Mouse (Mus musculus): Measurements from ENCODE around the gene Mrpl2. TPM values are rescaled to one million over a fixed set of nuclear protein-coding genes. Genes with fewer than 3 reads are reported as not detected.

Gene Mrpl2
- total RNA-seq, 1 experiment from 2014 or later: 37.8 TPM

DNA sequence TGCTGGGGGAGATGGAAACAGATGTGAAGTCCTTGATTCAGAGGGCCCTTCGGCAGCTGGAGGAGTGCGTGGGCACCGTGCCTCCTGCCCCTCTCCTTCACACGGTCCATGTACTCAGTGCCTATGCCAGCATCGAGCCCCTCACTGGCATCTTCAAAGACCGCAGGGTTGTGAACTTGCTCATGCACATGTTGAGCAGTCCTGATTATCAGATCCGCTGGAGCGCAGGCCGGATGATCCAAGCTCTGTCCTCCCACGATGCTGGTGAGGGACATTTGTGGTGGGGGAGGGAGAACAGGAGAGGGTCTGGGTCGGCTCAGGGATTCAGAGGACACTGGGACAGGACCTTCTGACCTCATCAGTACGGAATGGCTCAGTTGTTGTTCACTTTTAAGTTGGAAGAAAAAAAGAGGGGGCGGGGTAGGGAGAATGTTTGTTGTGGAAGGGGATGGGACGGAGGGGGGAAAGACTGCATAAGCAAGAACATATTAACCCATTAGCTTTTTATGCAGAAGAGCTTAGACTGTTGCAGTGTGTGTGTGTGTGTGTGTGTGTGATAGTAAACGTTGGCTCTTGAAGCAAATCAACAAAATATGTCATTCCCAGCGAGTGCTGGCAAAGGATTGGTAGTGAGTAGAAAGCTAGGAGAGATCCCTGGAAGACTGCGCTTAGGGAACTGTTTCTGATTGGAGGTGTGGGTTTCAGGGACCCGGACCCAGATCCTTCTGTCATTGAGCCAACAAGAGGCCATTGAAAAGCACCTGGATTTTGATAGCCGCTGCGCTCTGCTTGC is 5.9 kb downstream of the Mrpl2 start:
- ATAC-seq (ENCODE audit: extremely low read depth, insufficient number of reproducible peaks, low FRiP score, poor library complexity, severe bottlenecking): no peak

- no peak for ATAC-seq (ENCODE audit: extremely low read depth, insufficient number of reproducible peaks, low FRiP score, poor library complexity, severe bottlenecking)
These were observed 10.0 kb downstream of the Mrpl2 start for GRCm38 (mm10) chr17:46656054-46656453.

DNA sequence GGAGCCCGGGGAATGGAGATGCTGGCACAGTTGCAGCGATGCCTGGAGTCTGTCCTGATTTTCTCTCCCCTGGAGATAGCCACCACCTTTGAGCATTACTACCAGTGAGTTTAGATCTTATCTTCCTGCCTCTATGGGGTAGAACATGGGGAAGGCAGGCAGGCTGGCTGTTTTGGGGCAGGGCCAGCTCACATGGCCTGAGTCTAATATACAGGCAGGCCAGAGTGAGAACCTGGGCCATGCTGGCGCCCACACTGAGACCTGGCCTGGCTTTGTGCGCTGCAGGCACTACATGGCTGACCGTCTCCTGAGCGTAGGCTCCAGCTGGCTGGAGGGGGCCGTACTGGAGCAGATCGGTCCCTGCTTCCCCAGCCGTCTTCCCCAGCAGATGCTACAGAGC is 15.3 kb downstream of the Mrpl2 start:
- ATAC-seq (ENCODE audit: extremely low read depth, insufficient number of reproducible peaks, low FRiP score, poor library complexity, severe bottlenecking): no peak

DNA sequence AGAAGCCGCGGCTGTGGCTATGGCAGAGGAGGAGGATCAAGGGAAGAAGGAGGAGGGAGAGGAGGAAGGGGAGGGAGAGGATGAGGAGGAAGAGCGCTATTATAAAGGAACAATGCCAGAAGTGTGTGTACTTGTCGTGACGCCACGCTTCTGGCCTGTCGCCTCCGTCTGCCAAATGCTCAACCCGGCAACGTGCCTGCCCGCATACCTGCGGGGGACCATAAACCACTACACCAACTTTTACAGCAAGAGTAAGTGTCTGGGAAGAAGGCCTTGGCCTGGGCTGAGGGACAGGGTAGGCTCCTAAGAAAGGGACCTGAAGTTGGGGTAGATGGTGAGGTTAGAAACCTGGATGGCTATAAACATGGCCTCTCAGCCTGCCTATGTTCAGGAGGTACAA is 16.0 kb downstream of the Mrpl2 start:
- no peak for ATAC-seq (ENCODE audit: extremely low read depth, insufficient number of reproducible peaks, low FRiP score, poor library complexity, severe bottlenecking)

DNA sequence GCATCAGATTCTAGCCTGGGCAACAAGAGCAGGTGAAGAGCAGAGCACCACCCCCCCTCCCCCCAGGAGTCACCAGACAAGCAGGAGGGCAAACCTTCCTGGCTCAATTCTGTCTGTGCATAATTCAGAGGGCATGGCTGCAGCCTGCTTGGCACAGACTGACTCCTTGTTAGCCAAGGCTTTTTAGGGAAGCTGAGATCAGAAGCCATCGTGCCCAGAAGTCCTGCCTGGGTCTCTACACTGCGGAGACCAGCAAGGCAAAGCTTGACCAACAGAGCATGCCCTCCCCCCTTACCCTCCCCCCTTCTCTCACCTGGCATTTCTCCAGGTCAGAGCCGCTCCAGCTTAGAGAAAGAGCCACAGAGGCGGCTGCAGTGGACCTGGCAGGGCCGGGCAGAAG is 16.7 kb downstream of the Mrpl2 start:
- no peak for ATAC-seq (ENCODE audit: extremely low read depth, insufficient number of reproducible peaks, low FRiP score, poor library complexity, severe bottlenecking)

DNA sequence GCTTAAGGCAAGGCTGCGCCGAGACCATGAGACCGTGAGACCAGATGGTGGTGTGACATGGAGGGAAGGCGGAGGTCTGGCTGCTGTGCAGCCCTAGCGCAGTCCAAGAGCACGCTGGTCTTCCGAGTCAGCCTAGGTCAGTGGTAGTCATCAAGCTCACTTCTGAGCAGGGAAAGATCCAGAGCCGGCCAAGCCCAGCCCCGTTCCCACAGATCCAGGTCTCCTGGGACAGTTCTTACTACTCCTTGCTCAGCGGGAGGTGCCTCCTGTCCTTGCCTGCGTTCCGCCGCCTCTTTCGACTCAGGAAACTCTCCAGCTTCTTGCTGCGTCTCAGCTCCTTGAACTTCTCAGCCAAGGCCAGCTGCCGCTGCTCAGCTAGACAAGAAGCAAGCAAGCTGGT is 21.7 kb downstream of the Mrpl2 start:
- ATAC-seq (ENCODE audit: extremely low read depth, insufficient number of reproducible peaks, low FRiP score, poor library complexity, severe bottlenecking): no peak

GRCm38 (mm10) chr17:46669911-46670310 is 23.9 kb downstream of the Mrpl2 start:
- ATAC-seq (ENCODE audit: extremely low read depth, insufficient number of reproducible peaks, low FRiP score, poor library complexity, severe bottlenecking): no peak

- ATAC-seq (ENCODE audit: extremely low read depth, insufficient number of reproducible peaks, low FRiP score, poor library complexity, severe bottlenecking): peak; percentile 98
These were observed 28.0 kb downstream of the Mrpl2 start, which contains the start of gene Rrp36 for GRCm38 (mm10) chr17:46673850-46674529. Gene Rrp36 (minus strand): TSS chr17:46674352.

DNA sequence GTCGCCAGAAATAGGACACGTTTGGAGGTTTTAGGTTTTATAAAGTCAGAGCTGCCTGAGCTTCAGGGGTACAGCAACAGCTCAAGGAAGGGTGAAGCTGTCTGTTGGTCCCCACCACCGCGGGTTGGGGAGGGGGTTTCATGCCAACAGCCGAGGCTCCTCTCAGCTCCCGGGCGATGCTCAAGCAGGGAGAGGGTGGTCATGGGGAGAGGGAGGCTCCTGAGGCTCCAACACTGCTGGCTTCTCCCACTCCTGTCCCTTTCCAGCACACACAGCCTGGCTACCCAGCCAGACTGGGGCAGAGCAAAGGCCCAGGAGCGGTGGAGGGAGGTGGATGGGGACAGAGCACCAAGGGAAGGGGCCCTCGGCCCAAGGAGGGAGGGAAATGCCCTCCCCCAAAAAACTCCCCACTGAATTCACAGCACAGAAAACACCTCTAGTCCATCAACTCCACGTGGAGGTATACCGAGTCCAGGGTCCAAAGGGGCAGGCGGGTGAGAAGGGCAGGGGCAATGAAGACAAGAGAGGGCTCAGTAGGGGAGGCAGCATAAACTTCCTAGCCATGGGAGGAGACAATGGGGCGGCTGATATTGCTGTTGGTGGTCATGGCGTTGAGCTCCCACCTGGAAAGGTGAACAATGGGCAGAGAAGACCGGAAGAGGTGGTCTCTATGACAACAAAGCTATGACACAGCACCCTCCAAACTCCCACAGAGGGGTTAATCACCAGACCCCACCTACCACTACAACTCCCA is 28.7 kb downstream of the Mrpl2 start:
- ATAC-seq (ENCODE audit: extremely low read depth, insufficient number of reproducible peaks, low FRiP score, poor library complexity, severe bottlenecking): no peak

DNA sequence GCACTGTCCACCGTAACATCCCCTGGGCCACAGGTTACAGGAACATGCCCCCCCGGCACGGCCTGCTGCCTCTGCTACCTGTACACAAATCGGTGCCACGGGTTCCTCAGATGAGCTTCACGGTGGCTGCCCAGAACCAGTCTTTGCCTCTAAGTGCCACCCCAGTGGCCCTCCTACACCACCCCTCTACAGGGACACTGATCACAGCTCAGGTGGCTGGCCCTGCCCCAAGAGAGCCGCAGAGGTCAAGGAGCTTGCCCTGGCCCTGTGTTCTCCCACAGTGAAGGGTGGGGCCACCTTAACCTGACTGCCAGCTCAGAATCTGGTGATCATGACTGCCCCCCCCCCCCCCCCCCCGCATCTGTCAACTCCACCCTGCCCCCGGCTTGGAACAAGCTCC is 32.4 kb downstream of the Mrpl2 start, which contains the start of gene Mea1:
Mea1 (plus strand) TSS at position 378 of the 400 bp plus-strand sequence.
- ATAC-seq (ENCODE audit: extremely low read depth, insufficient number of reproducible peaks, low FRiP score, poor library complexity, severe bottlenecking): no peak

- no peak for ATAC-seq (ENCODE audit: extremely low read depth, insufficient number of reproducible peaks, low FRiP score, poor library complexity, severe bottlenecking)
These were observed 32.9 kb downstream of the Mrpl2 start for GRCm38 (mm10) chr17:46678911-46679310.

DNA sequence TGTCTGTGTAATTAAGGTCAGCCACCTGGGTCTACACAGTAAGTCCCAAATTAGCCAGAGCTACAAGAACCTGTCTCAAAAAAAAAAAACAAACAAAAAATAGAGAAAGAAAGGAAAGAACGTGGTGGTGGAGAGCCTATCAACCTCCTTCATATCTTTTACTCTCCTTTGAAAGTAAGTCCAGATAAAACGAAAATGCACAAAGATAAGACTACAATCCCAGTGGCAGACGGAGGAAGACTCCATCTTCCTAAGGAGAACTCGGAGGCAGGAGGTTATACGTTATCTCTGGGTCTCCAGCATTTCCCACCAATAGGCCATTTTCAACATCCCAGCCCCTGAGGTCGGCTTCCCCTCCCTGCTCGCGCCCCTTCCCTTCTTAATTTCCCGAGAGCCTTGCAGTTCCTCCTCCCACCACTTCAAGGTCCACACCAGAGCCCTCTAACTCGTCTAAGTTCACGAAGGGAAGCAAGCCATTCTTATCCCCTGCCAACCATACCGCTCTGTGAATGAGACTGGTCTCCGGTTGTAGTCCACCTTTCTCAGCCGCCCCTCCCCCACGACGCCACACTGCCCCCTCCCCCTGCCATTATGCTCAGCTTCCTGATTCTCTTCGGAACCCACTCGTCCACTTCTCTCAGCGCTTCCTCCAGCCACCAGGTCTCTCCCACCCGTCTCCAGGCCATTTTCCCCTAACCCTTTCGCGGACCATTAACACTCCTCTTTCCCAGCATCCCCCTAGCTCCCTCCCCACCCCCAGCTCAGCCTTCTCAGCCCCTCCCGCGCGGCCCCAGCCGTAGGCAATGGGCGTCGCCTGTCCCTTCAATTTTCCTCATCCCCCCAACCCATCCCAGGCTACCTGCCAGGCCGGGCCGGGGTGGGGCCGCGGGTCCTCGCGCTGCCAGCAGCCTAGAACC is 34.1 kb downstream of the Mrpl2 start:
- ATAC-seq (ENCODE audit: extremely low read depth, insufficient number of reproducible peaks, low FRiP score, poor library complexity, severe bottlenecking): no peak

- peak; percentile 96 for ATAC-seq (ENCODE audit: extremely low read depth, insufficient number of reproducible peaks, low FRiP score, poor library complexity, severe bottlenecking)
These were observed 34.8 kb downstream of the Mrpl2 start, which contains the start of gene Klhdc3 for GRCm38 (mm10) chr17:46680760-46681373. Gene Klhdc3 (minus strand): TSS chr17:46680914.

DNA sequence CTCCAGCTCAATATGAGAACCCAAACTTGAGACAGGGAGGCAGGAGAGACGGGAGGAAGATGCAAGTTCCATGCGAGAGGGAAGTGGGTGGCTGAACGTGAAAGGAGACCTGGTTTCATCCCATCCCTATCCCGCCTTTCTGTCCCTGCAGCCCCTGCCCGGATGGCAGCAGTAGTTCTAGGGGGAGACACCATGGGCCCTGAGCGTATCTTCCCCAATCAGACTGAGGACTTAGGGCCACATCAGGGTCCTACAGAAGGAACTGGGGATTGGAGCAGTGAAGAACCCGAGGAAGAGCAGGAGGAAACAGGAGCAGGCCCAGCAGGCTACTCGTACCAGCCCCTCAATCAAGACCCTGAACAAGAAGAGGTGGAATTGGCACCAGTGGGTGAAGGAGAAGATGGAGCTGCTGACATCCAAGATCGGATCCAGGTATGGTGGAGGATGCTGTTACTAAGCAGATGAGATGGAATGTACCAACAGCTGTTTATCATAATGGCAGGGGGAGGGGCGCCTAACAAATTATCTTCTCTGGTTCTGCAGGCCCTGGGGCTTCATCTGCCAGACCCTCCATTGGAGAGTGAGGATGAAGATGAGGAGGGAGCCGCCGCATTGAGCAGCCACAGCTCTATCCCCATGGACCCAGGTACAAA is 35.6 kb downstream of the Mrpl2 start:
- ATAC-seq (ENCODE audit: extremely low read depth, insufficient number of reproducible peaks, low FRiP score, poor library complexity, severe bottlenecking): no peak

- ATAC-seq (ENCODE audit: extremely low read depth, insufficient number of reproducible peaks, low FRiP score, poor library complexity, severe bottlenecking): no peak
These were observed 36.8 kb downstream of the Mrpl2 start for GRCm38 (mm10) chr17:46682654-46683389.

DNA sequence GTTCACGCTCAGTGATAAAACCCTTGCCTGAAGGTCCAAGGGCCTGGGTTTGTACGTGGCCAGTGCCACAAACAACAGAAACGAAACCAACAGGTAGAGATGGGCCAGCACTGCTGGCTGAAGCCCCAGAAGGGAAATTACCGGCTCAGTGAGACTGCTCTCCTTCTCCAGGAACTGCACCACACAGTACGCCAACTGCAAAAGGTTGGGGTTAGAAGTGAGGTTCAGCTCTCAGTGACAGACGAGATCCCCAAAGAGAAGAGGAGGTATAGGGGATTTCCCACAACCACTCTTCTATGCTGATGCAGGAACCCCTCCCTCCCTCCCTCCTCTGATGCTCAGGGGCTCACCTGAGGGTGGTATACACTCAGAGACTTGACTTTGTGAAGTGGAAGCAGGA is 39.9 kb downstream of the Mrpl2 start:
- ATAC-seq (ENCODE audit: extremely low read depth, insufficient number of reproducible peaks, low FRiP score, poor library complexity, severe bottlenecking): no peak

DNA sequence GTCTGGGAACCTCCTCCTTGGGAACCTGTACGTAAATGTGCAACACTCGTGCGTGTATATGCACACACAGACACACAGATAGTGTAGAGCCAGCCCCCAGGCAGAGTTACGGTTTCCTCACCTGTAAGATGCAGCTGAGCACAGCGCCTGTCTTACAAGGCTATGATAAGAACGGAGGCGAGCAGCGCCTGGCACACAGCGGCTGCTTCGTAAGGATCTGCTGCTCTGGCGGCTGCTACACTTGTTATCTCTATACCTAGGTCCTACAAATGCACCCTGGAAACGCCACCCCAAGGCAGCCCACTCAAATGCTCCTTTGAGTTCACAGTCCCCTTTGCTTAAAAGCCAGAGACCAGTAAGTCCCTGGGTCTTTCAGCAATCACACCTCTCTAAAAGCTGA is 44.6 kb downstream of the Mrpl2 start:
- ATAC-seq (ENCODE audit: extremely low read depth, insufficient number of reproducible peaks, low FRiP score, poor library complexity, severe bottlenecking): no peak
